Mouse (Mus musculus): ENCODE results near the gene Nub1.

Nub1 gene

DNA sequence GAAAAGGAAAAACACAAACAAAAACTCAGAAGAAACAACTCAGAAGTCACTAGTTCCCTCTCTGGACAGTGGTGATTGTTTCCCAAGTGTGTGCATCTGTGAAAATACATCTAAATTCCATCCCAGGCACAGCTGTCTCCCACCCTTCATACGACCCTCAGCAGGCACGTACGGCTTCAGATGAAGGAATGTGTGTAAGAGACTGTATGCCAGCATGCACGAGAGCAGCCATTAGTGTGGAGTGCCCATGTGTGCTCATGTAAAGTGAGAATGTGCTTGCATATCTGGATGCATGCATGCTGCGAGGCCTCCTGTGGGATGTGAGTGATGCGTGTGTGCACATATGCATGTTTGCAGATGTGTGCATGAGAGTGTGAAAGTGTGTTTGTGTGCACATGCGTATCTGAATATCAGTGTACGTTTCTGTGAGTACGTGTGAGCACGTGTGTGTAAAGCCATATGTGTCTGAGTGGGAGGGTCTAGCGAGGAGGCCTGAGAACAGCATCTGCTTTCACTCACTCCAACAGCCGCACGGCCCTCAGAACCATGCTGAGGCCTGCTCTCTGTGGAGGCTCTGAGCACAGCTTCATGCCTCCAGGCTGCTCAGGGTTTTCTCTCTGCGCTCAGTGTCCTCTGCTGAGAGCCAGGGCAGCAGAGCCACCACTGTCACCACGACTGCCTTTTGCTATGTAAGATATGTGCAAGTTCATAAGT is 56.0 kb downstream of the Nub1 start:
- no peak for DNase-seq (ENCODE audit: low spot score)

DNA sequence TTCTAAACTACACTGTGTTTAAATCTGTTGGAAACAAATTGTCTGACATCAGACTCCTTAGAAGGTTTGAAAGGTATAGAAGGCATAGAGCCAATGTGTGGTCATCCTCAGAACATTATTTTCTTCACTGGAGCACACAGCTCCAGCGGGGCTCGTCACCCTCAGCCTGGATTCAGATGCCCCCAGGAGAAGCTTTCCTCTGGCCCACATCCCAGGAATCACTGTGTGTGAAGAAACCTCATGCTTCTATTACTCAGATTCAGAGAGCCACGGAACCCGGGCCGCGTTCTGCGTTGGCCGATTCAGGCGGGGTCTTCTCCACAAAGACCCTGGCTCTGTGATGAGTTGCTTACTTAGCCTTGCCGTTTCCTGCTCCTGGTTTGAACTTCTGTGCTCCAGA is 58.6 kb downstream of the Nub1 start:
- DNase-seq (ENCODE audit: low spot score) = no peak

DNA sequence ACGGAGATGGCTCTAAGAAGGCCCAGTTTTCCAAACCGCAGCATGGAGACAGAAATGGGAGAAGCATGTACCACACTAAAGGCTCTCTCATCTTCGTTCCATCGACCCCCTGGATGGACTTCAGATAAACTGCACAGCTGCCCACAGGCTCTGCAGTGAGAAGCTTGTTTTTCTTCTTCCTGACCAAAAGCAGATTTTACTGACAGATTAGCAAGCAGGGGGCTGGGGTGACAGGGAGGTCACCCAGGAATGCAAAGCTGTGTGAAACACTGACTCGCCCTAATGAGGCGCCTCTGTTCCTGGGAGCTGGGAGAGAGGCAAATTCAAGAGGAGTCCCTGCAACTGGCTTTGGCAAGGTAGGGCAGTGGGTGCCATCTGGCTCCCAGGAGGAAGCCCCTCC is 62.2 kb downstream of the Nub1 start:
- no peak for DNase-seq (ENCODE audit: low spot score)

DNA sequence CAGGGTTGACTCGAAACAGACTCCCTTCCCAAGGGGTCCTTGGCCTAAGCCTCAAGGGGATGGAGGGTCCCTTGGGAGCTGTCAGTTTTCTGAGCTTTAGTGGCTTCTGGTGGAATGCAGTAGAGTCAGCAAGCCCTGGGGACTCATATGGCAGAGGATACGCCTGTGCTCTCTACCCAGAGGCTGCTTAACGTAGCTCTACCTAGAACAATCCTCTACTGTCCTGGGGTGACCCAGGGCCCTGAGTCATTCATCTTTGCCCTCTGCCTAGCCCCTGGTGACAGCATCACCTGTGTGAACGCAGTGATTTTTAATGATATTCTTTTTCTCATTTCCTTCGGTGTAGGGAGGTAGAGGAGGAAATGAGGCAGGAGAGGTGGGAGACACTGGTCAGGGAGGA is 64.4 kb downstream of the Nub1 start:
- DNase-seq (ENCODE audit: low spot score) = no peak

DNA sequence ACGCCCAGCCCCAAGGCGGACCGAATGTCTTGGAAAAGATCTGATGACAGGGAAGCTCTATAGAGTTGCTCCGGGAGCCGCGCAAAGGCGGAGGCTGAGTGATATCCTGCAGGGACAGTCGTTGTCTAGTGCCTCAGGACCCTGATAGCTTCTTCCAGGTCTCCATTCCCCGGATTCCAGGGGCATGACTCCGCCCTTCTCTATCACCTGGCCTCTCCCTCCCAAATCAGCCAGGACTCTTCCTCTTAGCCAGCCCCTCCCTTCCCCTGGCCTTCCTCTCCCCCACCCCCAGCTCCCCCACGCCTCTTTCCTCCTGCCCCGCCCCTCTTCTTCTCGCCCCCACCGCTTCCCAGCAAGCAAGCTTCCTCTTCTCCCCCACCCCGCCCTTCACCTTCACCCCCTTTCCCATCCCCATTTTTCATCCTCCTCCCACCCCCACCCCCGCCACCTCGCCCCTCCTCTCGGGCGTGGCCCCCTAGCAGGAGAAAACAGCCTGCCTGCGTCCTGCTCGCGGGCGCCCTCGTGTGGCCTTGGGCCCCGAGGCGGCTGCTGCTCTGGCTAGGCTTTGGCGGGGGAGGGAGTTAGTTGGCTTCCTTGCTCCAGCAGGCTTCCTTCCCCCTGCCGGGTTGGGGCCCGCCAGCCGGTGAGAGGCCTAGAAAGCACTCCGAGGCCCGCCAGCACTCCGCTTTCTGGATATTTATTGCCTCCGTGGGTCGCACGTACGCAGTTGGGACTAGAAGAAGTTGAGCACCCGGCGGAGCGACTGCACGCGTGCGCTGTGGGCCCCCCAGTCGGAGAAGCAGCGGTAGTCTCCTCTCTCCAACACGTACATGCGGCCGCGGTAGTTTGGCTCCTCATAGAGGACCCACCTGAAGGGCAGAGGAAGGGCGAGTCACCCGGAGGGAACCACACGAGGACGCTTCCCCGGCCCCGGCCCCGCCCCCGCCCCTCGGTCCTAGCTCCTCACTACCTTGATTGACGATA is 65.3 kb downstream of the Nub1 start:
- peak; percentile 88 for DNase-seq (ENCODE audit: low spot score)

DNA sequence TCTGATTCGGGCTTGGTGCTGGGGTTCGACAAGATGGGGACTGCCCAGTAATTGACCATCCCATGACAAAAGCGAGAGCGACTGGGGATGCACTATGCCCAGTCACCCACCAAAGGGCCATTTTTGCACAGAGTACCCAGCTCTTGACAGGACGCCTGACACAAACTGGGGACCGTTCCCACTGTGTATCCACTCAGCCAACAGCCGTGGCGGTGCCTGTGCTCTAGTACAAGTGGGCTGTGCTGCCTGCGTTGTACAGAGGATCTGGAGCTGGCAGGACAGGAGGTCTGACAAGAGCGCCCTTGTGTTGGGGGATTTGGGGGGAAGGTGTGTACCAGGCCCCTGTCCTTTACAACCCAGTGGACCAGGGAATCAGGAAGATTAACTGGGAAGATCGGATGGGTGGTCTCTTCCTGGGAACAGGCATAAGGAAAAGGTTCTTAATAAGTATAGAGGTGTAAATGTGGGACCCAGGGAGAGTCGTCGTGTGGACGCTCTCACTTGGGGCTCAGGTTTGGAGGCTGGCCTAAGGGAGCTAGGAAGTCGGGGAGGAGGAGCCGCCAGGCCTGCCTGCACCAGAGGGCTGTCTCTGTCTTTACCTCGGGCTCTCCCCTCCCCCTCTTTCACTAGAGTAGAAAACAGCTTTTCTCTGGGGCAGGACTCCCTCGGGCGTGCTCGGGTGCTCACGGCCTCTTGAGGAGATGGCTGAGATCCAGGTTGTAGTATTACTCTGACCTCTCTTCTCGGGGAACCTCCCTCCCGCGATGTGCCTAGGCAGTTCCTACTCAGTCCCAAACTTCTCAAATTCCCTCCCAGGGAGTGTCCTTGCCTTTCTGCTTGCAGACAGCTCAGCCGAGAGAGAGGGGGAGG is 66.2 kb downstream of the Nub1 start:
- DNase-seq (ENCODE audit: low spot score) = peak; percentile 64

DNA sequence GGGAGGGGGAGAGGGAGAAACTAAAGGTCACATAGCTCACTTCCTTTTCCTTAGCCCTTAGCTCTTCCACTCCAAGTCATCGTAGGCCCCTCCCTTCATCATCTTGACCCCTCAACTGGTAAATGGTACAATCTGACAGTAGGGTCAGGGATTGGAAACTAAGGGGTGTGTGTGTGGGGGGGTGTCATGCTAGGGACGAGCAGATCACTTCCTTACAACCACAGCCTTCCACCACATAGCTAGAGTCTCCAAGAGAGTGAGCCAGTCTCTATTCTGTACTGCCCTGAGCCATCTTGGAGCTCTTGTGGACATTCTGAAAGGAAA is 66.8 kb downstream of the Nub1 start:
- DNase-seq (ENCODE audit: low spot score) = no peak

DNA sequence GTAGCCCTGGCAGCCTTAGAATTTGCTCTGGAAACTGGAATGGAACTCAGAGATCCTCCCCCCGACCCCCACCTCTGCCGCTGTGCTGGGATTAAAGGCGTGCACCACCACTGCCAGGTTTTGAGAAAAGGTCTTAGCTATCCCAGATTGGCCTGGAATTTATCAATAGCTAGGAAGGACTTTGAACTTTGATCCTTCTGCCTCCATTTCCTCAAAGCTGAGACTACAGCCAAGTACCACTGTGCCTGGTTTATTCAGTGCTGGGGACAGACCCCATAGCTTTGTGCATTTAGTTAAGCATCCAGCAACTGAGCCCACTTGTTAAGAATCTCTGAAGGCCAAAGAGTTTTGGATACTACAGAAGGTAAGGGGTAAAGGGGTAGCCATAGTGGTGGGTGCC is 71.6 kb downstream of the Nub1 start:
- no peak for DNase-seq (ENCODE audit: low spot score)

DNA sequence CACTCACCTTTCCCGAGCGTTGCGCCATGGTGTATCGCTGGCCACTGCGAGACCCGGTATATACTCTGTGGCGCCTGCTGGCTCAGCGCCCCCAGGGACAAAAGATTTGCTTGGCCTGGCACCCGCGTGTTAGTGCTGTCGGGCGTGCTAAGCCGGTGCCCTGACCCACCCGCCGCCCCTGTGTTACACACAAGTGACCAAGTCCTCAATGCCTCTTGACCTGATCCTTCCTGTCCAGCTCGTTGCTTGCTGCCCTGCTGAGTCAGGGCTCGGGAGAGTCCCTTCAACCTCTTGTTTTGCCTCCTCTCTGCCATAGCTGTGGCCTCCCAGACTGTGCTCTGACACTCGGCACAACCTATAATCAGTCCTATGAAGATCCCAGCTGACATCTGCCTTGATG is 72.5 kb downstream of the Nub1 start, which contains the start of gene Crygn:
Gene Crygn (minus strand): TSS at position 193 of the 400 bp plus-strand sequence.
- no peak for DNase-seq (ENCODE audit: low spot score)
